Mouse (Mus musculus) limb, embryonic 13.5 days (tissue): ENCODE measurements around the gene Adgb. TPM values are rescaled to one million over a fixed set of nuclear protein-coding genes. Genes with fewer than 3 reads are reported as not detected.

Experiments
- ATAC-seq: fragments of 200-750 bp; cut with Nextera tagmentation; 2 replicates; pipeline ENCODE4 v1.8.0; 2017; ENCODE audit warnings: low read depth, moderate number of reproducible peaks, moderate TSS enrichment; ENCODE audit not compliant: low FRiP score
- H3K27ac ChIP-seq: fragments of 300-500 bp; sonication (generic); 2 replicates; pipeline ENCODE4 v1.5.1; 2015; ENCODE audit warnings: inconsistent platforms, mild to moderate bottlenecking, moderate library complexity
- H3K27me3 ChIP-seq: fragments of 300-500 bp; sonication (generic); 2 replicates; pipeline ENCODE4 v1.6.1; 2015; ENCODE audit warnings: mild to moderate bottlenecking, inconsistent platforms
- H3K36me3 ChIP-seq: fragments of 300-500 bp; sonication (generic); 2 replicates; pipeline ENCODE4 v1.6.1; 2015; ENCODE audit warnings: inconsistent platforms, mild to moderate bottlenecking, moderate library complexity
- H3K4me1 ChIP-seq: fragments of 300-500 bp; sonication (generic); 2 replicates; pipeline ENCODE4 v1.6.1; 2015; ENCODE audit warnings: inconsistent platforms
- H3K4me2 ChIP-seq: fragments of 300-500 bp; sonication (generic); replicated peaks from 2 replicates; pipeline ENCODE4 v1.6.1; 2015; ENCODE audit warnings: inconsistent platforms, mild to moderate bottlenecking, moderate library complexity
- H3K4me3 ChIP-seq: fragments of 300-500 bp; sonication (generic); 2 replicates; pipeline ENCODE4 v1.5.1; 2015; ENCODE audit warnings: moderate library complexity, mild to moderate bottlenecking, inconsistent platforms
- H3K9ac ChIP-seq: fragments of 300-500 bp; sonication (generic); 2 replicates; pipeline ENCODE4 v1.6.1; 2015; ENCODE audit warnings: mild to moderate bottlenecking, inconsistent platforms
- H3K9me3 ChIP-seq: fragments of 300-500 bp; sonication (generic); 2 replicates; pipeline ENCODE4 v1.6.1; 2016; ENCODE audit warnings: inconsistent platforms
- WGBS: fragments of 180-500 bp; shearing (Covaris S2); methylation state at CpG from one replicate; pipeline ENCODE4 v1.1.7; 2015; 5-methylcytosine and 5-hydroxymethylcytosine counted together
- polyA plus RNA-seq: library from polyadenylated mRNA; unstranded; fragments of >200 nt; fragmentation: Nextera tagmentation; extraction: Ambion mirVana; gene quantifications from 2 replicates; pipeline ENCODE4 v1.2.1, GENCODE M21; 2015

The Adgb gene
- polyA plus RNA-seq, 1 experiment from 2014 or later = 0.46 TPM

DNA sequence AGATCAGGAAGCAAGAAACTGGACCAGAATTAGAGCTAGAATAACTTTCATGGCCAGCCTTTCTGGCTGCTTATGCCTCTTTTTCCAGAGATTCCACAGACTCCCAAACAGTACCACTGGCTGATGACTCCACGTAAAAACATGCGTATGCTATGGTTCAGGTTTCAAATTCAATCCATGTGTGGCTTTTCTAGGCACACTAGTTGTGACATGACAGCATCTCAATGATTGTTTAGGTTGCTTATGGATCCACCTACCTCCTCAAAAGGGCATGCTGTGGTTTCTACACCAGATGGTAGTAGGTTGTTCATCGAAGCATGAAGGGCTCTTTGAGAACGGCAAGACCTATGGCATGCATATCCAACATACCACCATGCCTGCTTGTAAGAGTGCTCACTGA is 172.1 kb downstream of the Adgb start:
- H3K27ac ChIP-seq = no peak overlapping the region
- no peak for ATAC-seq
- no peak overlapping the region for H3K4me2 ChIP-seq
- no peaks in the 10 kb centered on the region for H3K27me3 ChIP-seq
- H3K4me1 ChIP-seq = no peaks in the 10 kb centered on the region
- WGBS = 71% methylated on average over 4 of the region's 4 CpGs
- no peak overlapping the region for H3K9ac ChIP-seq
- no peaks in the 10 kb centered on the region for H3K9me3 ChIP-seq
- H3K36me3 ChIP-seq = no peaks in the 10 kb centered on the region
- no peak overlapping the region for H3K4me3 ChIP-seq

DNA sequence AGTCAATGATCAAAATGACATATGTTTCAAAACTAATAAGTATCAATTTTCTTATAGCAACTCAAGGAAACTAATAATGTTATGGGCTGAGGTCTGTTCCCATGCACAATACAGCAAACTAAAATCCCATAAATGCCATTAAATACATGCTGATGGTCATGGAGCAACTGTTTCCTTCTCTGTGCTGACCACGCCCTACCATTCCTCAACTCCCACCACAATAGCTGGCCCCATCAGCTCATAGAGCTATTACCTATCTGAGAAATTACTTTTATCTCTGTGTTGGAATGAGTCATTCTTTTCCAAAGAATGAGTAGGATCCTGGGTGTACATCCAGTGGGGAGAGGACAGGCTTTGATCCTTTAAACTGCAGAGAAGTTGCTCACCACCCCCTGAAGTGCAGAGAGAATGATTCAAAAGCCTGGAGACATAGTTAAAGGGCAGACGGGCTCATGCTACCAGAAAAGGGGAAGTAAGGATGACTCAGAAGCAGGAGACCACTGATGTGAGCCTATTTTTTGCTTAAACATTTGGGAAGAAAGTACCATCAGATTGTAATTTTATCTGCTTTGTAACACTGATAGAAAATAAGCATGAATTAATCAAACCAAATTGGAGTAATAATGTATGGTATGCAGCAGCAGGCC is 184.8 kb downstream of the Adgb start:
- Histone ChIP-seq H3K9me3 (no peaks in the 10 kb centered on the region), H3K9ac (no peak overlapping the region), H3K4me1 (no peaks in the 10 kb centered on the region), H3K27ac (no peak overlapping the region), H3K4me2 (no peak overlapping the region), H3K36me3 (no peaks in the 10 kb centered on the region), H3K4me3 (no peak overlapping the region), H3K27me3 (no peaks in the 10 kb centered on the region)
- 69% methylated on average over 2 of the region's 2 CpGs for WGBS
- no peak for ATAC-seq

Other genes with a start within 250 kb of the Adgb start
- 36.3 and 38.1 TPM in 2 replicates for gene Rab32, start 85.9 kb upstream of the Adgb start, polyA plus RNA-seq
- not detected in 2 replicates for gene Gm10944, start 209.0 kb upstream of the Adgb start, polyA plus RNA-seq